Mouse (Mus musculus) lung, adult 2 months (tissue): ENCODE measurements around the gene Olfr571. TPM values are rescaled to one million over a fixed set of nuclear protein-coding genes. Genes with fewer than 3 reads are reported as not detected.

ENCODE experiments used
- DNase-seq: peaks from one replicate; pipeline ENCODE4 v3.0.0; 2022
- H3K4me1 ChIP-seq: fragments of 200-500 bp; 2 replicates; pipeline ENCODE4 v1.6.1; 2011; ENCODE audit warnings: low read length; ENCODE audit not compliant: control insufficient read depth, insufficient read depth
- H3K4me3 ChIP-seq: fragments of 200-500 bp; replicated peaks from 2 replicates; pipeline ENCODE3; 2011; ENCODE audit warnings: low read depth, mild to moderate bottlenecking, control low read depth, low read length; ENCODE audit errors: extremely low read depth
- CTCF ChIP-seq: fragments of 200-500 bp; IDR thresholded peaks from 2 replicates; pipeline ENCODE4 v1.5.1; 2011; ENCODE audit warnings: mild to moderate bottlenecking, low read length, control low read depth; ENCODE audit not compliant: insufficient read depth
- POLR2A ChIP-seq: fragments of 200-500 bp; IDR thresholded peaks from 2 replicates; pipeline ENCODE4 v1.6.1; 2011; ENCODE audit warnings: low read depth, mild to moderate bottlenecking, control low read depth, low read length, borderline replicate concordance; ENCODE audit errors: extremely low read depth
- WGBS: fragments of 180-500 bp; shearing (Covaris S2); methylation state at CpG from one replicate; pipeline ENCODE4 v1.1.7; 2018; 5-methylcytosine and 5-hydroxymethylcytosine counted together
- polyA plus RNA-seq: library from polyadenylated mRNA; depleted of rRNA; stranded (reverse); fragments of >200 nt; gene quantifications from 2 replicates; pipeline ENCODE4 v1.2.3, GENCODE M21; 2012; rRNA removed

Gene Olfr571
- not detected in 2 replicates for polyA plus RNA-seq

GRCm38 (mm10) chr7:102917032-102917875 lies at the start of gene Olfr571:
Olfr571 (minus strand) TSS chr7:102917536.
- no peak for DNase-seq
- WGBS, result 52% methylated on average over 4 of the region's 4 CpGs
- H3K4me1 ChIP-seq, result no peaks in the 10 kb centered on the region
- TF ChIP-seq CTCF, result no peak
- no peak for TF ChIP-seq POLR2A
- no peak within 1 kb of the TSS for H3K4me3 ChIP-seq

DNA sequence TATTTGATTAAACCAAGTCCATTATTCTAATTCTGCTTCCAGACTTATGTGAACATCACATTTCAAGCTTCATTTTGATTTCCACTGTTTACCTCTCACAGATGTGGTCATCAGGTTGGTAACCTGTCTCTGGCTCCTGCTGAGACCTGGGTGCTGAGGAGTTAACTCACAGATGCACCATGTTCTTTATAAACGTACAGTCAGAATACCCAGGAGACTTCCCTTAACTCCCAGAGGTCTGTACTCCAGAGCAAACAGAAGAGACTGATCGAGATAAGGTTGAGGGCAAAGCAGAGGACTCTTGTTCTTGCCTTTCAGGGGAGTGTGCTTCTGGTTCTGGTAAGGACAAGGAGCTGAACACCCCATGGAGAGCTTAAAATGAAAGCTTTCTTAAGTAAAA lies 45.0 kb upstream of the Olfr571 start, which contains the start of gene Olfr576:
Gene Olfr576 (plus strand): TSS at position 301 of the 400 bp plus-strand sequence.
- H3K4me3 ChIP-seq, result no peak within 1 kb of the TSS
- no peaks in the 10 kb centered on the region; the same call in 1 of the 2 replicates for H3K4me1 ChIP-seq
- WGBS, result 14% methylated on average over 2 of the region's 2 CpGs
- no peak for TF ChIP-seq POLR2A
- TF ChIP-seq CTCF, result no peak
- DNase-seq, result no peak

GRCm38 (mm10) chr7:102958593-102958992 lies 41.3 kb upstream of the Olfr571 start, which contains the start of gene Olfr575:
Olfr575 (minus strand) TSS chr7:102958775.
- DNase-seq, result no peak
- WGBS, result 23% methylated on average over 1 of the region's 1 CpGs
- H3K4me3 ChIP-seq, result no peak within 1 kb of the TSS
- TF ChIP-seq POLR2A (no peak), CTCF (no peak)
- no peaks in the 10 kb centered on the region for H3K4me1 ChIP-seq

GRCm38 (mm10) chr7:102958137-102958536 lies 40.8 kb upstream of the Olfr571 start:
- 50% methylated on average over 3 of the region's 3 CpGs for WGBS
- DNase-seq, result no peak
- TF ChIP-seq CTCF, result no peak
- TF ChIP-seq POLR2A, result no peak

GRCm38 (mm10) chr7:102950732-102951131 lies 33.4 kb upstream of the Olfr571 start:
- 53% methylated on average over 1 of the region's 1 CpGs for WGBS
- no peak for DNase-seq
- TF ChIP-seq CTCF (no peak), POLR2A (no peak)
- H3K4me1 ChIP-seq, result no peaks in the 10 kb centered on the region
- no peak overlapping the region for H3K4me3 ChIP-seq

More at GRCm38 (mm10) chr7:102958137-102958536, 40.8 kb upstream of the Olfr571 start:
- H3K4me3 ChIP-seq, result no peak overlapping the region
- no peaks in the 10 kb centered on the region for H3K4me1 ChIP-seq

- H3K4me3 ChIP-seq, result no peak within 1 kb of the TSS
- no peak for TF ChIP-seq CTCF
- no peak for TF ChIP-seq POLR2A
- H3K4me1 ChIP-seq, result no peaks in the 10 kb centered on the region
- 83% methylated on average over 1 of the region's 1 CpGs for WGBS
- no peak for DNase-seq
Measured at GRCm38 (mm10) chr7:102948167-102948566, 30.8 kb upstream of the Olfr571 start, which contains the start of gene Olfr574. Olfr574 (plus strand) TSS chr7:102948467.

DNA sequence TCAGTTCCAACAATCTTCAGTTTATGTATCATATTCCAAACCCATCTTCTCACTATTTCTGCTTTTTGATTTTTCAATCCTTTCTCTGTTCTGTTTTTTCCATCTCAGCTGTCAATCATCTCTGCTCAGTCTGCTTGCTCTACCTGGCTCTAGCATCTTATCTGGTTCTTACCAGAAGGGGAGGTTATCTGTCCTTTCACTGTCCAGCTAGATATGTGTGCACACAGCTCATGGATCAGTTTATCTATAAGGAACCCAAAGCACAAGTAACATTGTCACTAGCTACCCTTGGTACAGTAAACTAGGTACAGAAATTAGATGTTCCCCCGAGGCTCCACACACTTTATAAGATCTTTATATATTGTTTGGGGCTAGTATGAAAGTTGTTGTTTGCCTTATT lies 26.1 kb upstream of the Olfr571 start:
- DNase-seq, result no peak
- H3K4me1 ChIP-seq, result no peaks in the 10 kb centered on the region
- TF ChIP-seq CTCF (no peak), POLR2A (no peak)
- no peak overlapping the region for H3K4me3 ChIP-seq
- WGBS, result 79% methylated on average over 1 of the region's 1 CpGs

- Histone ChIP-seq H3K4me3 (no peak within 1 kb of the TSS), H3K4me1 (no peaks in the 10 kb centered on the region)
- no peak for TF ChIP-seq POLR2A
- no peak for TF ChIP-seq CTCF
- 79% methylated on average over 2 of the region's 2 CpGs for WGBS
- no peak for DNase-seq
Measured at GRCm38 (mm10) chr7:102942475-102942874, 25.1 kb upstream of the Olfr571 start, which contains the start of gene Olfr573-ps1. Olfr573-ps1 (minus strand) TSS chr7:102942575.

- DNase-seq, result no peak
- H3K4me1 ChIP-seq, result no peaks in the 10 kb centered on the region
- H3K4me3 ChIP-seq, result no peak overlapping the region
- TF ChIP-seq POLR2A (no peak), CTCF (no peak)
- WGBS, result 47% methylated on average over 3 of the region's 3 CpGs
Measured at GRCm38 (mm10) chr7:102927105-102927504, 9.8 kb upstream of the Olfr571 start.

DNA sequence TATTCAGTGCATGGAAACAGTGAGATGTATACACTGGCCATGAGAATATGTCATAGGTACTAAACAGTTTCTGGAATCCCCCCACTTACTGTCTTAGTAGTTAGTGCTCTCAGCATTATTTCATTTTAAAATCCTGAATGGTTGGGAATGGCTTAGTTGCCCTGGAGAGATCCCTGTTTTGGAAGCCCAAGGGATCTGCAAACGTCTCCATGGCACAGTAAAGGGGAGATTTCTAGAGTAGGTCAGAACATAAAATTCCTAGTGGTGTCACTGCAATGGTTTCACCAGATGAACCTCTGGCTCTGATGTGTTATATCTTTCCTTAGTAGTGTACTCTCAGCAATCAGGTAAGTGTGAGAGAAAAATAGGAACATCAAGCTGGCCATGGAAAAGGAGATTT lies 6.8 kb upstream of the Olfr571 start, which contains the start of gene Olfr572:
Gene Olfr572 (plus strand): TSS at position 301 of the 400 bp plus-strand sequence.
- no peak for TF ChIP-seq POLR2A
- TF ChIP-seq CTCF, result no peak
- Histone ChIP-seq H3K4me1 (no peaks in the 10 kb centered on the region), H3K4me3 (no peak within 1 kb of the TSS)
- WGBS, result 56% methylated on average over 1 of the region's 1 CpGs
- no peak for DNase-seq
